Mouse (Mus musculus): ENCODE data around the gene Ap3b1.

The Ap3b1 gene

GRCm38 (mm10) chr13:94576399-94577176 lies 217.8 kb downstream of the Ap3b1 start:
- in situ Hi-C loops (cut with MboI, MseI): no loop called here

GRCm38 (mm10) chr13:94577177-94577540 lies 218.4 kb downstream of the Ap3b1 start:
- in situ Hi-C loops (cut with MboI, MseI): no loop called here

DNA sequence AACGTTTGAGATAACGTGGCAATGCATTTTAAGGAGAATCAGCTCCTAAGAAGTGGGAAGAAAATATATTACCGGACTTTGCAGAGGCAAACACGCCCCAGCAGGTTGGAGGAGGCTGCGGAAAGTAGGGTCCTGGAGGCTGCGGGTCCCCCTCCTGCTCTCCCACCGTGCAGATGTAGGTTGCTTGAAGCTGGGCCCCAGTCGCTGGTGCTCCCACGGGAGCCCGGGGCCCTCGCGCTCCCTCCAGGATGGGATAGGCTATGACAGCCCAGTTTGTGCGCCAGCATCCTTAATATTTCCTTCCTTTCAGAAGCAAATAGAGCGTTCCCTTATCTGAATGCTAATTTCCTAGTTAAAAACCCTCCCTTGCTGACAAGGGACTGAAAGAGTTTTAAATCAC lies 236.5 kb downstream of the Ap3b1 start:
- in situ Hi-C loops (cut with MboI, MseI): no loop called here

DNA sequence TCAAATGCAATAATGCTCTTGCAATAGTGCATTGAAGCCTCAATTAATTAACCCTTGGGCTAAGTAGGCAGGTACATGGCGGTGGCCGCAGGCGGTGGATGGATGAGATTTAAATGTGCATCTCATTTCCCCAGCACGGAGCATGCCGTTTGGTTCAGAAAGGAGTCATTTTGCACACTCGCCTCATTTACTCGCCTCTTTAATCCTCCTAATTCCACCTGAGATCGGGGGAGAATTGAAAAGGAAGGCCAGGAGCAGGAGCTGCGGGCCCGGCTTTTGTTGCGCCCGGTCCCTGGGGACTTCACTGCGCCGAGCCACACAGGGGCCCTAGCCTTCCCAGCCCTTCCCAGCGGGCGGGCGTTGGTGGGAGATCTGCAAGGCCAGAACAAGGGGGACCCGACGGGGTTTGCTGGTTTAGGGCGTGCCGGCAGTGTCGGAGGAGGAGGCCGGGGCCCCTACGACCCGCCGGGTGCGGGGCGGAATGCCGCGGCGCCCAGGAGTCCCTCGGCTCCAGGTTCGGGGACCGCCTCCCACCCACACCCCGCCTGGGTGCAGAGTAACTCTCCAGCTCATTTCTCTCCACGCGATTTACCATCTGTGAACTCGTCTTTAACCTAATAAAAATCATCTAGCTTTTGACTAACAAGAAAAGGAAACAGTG lies 237.1 kb downstream of the Ap3b1 start:
- in situ Hi-C loops (cut with MboI, MseI): no loop called here

DNA sequence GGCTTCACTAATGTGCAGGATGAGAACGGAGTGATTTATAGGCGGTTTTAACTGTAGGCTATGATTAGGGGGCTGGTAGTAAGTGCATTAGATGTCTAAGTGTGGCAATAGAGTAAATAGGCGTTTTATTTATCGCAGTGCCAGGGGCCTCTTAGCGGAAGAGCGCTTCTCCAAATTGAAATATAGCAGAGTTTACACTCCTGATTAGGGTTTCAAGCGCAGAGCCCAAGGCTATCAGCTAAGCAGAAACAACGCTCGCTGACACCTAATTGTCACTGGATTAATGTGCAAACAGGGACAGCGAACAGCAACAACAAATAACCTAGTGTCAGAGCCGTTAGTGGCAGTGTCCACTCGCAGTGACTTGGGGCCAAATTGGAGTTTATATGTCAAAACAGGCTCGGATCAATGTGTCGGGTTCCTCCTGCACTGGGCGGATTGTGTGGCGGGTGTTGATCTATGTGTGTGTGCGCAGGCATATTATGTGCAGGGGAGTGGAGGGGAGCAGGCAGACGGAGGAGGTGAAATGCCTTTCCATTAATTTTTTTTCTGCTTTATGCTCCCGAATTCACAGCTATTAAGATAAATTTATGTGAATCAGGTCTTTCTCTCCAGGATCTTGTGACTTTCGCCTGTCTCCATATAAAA lies 237.8 kb downstream of the Ap3b1 start:
- in situ Hi-C loops (cut with MboI, MseI): no loop called here

DNA sequence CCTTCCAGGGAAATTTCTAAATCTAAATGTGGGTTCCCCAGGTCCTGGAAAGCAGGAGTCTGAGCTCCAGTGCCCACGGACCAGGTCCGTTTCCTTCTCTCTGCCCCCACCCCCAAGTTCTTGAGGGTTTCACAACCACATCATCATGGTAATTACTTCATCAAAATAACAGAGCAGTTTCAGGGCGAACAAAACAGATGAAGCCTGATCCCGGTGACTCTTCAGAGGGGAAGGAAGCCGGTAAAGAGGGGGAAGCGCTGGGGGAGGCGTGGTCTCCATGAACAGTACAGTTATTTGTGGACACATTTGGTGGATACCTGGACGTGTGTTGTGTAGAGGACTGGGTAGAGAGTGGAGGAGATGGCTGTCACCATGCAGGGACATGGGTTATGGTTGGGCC lies 241.0 kb downstream of the Ap3b1 start:
- in situ Hi-C loops (cut with MboI, MseI): no loop called here

DNA sequence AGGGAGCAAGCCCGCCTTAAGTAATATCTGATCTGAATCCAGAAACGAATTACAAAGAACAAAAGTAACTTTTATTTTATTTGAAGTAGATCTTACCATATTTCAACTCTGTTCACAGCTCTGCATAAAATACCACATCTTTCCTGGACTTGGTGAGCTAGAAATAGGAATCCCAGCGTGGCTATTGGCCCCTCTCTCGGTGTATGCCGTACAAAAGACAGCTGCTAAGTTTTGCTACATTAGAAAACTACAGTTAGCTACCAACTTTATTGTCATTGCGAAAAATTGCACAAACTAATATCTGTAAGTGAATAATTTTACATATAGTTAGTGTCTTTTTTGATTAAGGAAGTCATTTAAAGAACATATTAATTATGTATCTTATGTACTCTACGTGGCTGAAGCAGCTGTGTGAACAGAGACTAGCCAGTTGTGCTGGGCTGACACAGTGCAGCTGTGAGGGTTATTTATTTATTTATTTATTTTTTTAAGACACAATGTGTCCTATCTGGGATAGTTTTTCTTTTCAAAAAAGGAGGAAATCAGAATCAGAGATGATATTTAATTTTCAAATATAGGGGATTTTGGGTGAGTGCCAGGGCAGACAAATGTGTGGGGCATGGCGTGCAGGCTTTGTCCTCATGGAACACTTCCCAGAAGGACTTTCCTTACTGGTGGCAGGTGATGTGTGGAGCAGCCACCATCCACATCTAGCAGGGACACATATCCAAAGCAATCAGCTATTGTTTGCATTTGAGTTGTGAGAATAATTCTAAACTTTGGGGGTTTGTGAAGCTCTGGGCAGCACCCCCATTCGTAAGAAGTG lies 248.5 kb downstream of the Ap3b1 start:
- in situ Hi-C loops (cut with MboI, MseI): no loop called here

GRCm38 (mm10) chr13:94607861-94608223 lies 249.1 kb downstream of the Ap3b1 start:
- in situ Hi-C loops (cut with MboI, MseI): no loop called here

GRCm38 (mm10) chr13:94608420-94608831 lies 249.7 kb downstream of the Ap3b1 start:
- in situ Hi-C loops (cut with MboI, MseI): no loop called here

- in situ Hi-C loops (cut with MboI, MseI): no loop called here
Measured at GRCm38 (mm10) chr13:94608947-94609346, 250.2 kb downstream of the Ap3b1 start.
